Mouse (Mus musculus): ENCODE results near the gene Tmem108.

Gene Tmem108

DNA sequence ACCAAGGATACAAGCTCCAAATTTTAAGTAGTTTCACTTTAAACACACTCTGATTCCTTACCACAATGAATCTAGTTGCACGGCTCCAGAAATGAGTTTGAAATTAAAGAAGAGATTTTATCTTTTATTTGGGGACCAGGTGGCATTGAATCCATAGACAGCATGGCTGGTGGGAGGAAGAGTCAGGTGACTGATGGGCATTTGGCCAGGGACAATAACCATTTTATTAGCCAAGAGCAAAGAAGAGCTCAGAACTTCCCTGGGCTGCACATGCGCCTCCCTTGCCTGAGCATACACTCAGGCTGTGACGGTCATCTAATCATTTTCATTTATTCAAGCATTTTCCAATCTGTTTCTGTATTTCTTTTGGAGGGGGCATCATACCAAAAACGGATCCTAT lies 135.5 kb downstream of the Tmem108 start:
- peak; percentile 50 for DNase-seq

DNA sequence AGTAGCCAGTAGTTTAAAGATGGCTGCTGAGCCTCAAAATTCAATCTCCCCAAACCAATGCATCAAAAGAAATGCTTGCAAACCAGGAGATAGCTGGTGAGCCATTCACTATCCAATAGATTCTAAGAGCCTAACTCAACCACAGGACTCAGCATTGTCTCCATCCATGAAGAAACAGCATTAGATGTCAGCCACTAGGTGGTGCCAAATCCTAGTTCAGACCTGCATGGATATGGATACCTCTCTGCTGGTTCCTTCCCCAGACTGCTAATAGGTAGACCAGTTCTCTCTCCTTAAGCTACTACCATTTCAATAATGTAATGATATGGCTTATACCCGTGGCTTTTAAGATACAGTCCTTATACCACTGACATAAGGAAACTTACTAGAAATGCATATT lies 137.0 kb downstream of the Tmem108 start:
- DNase-seq = peak; percentile 87

DNA sequence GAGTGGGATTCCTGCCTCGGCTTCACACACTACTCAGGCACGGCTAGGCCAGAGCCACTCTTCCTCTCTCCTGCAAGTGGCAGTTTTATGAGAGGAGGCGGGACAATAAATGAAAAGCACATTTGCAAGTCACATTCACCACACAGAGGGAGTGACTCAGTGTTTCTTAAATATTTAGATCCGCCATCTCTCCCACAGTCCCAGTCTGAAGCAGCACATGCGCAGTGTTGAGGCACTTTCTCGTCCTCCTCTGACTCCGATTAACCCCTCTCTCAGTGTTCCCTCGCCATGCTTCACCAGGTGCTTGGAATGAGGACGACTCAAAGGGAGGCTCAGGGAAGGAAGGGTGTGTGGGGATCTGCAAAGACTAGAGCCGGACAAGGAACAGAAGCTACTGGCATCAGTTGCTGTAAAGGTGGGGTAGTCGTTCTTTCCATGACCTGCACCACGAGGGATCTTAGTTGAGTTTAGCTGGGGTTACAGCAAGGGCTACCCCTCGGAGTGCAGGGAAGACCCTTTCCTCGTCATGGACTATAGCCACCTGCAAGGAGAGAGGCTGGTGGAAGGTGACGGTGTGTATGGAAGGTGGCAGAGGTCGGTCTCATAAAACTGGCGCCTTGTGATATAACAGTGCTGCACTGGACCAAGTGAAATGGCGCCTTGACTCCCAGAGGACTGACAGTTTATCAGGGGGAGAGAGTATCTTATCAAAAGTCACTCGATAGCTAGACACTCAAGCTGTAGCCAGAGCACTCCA lies 137.9 kb downstream of the Tmem108 start:
- DNase-seq = peak; percentile 79

DNA sequence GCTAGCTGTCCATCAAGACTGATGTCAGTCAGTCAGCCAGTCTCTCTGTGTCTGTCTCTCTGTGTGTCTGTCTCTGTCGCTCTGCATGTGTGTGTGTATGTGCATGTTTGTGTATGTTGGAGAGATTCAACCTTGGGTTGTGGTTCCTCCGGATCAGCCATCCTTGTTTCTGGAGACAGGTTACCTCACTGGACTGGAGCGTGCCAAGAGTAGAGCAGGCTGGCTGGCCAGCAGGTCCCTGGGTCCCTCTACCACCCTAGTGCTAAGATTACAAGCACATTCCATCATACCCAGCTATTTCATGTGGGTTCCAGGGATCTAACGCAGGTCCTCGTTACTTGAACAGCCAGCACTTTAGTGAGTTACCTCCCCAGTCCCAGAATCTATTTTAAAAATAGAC lies 138.6 kb downstream of the Tmem108 start:
- DNase-seq = peak; percentile 79

DNA sequence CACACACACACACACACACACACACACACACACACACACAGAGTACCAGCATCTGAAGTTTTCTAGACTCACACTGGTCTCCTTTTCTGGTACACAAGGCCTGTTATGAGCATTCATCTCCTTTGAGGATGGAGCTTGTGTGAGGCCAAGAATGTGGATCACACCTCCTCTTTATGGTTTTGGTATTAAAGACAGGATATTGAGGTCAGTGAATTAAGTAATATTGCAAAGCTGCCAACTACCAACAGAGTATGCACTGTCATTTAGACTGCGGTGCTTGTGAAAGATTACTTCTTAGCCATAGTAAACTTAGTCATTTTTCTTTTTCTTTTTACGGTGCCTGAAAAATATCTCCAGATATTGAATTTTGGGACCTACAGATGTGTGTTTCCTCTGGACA lies 139.8 kb downstream of the Tmem108 start:
- no peak for DNase-seq

DNA sequence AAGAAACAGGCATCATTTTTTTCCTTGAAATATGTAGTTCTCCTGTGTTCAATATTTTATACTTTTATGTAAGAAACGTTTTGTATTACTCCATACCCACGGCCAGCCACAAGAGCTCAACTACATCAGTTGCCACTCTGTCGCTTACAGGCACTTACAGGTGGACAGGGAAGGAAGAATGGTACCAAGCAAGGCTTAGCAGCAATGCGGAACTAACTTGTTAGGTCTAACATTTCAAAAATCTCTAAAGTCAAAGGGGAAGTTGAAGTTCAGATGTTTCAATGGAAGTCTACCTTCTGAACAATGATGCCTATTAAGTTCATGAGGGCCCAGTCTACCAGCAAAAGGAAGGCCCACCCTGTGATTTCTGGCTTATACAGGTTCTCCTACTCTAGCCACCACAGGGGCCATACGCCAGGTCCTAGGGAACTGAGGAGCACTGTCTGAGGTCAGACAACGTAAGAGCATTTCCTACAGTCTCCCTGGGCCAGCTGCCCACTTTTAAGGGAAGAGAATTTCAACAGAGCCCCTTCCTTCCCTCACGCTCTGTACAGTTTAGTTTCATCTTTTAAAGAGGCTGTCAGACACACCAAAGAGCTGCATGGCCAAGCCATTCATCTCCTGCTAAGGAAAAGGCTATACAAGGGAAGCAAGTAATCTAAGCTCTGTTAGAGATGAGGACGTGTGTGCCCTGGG lies 141.0 kb downstream of the Tmem108 start:
- peak; percentile 79 for DNase-seq

DNA sequence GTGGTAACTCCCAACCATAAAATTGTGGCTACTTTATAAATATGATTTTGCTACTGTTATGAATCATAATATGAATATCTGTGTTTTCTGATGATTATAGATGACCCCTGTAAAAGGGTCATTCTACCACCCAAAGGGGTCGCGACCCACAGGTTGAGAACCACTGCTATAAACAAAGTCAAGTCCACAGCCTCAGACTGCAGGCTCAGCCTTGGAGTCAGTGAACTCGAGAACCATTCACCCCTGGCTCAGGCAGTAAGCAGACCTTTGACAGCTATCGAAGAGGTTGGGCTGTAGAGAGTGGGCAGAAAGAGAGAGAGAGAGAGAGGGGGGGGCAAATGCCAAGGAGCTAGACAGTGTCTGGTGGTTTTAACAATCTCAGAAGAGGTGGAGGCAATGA lies 147.4 kb downstream of the Tmem108 start:
- DNase-seq = peak; percentile 31

DNA sequence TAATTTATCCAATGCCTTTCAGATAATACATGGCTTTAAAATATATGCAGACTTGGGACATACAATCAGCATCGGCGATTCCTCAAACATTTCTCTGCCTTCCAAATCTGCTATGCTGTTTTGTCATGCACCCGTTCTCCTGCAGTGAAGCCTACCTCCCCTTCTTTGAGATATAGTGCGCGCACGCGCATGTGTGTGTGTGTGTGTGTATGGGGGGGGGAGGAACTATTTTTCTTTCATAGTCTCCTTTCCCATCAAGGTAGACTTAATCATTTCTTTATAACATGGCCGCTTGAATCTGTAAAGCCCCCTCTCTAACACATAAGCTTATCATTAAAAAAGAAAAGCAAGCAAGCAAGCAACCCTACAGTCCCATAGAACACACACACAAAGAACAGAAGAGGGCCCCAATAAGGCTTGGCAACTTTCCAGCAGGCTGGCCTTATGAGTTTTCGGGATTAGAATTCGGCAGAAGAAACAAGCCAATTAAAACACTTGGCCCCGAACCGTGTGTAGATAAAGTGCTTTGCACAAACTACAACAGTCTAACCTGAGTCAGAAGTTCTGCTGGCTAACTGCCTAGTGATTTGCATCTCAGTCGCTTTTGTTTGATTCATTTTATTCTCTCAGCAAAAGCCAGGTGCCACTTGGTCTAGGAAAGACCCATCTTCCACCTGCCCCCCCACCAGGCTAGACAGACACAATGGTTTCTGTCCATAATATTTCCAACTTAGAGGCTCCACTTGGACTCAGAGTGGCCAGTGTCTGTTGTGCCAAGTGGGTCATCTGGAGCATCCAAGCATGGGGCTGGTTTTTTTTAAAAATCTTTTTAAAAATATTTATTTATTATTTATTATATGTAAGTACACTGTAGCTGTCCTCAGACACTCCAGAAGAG lies 153.2 kb downstream of the Tmem108 start:
- DNase-seq = peak; percentile 70

DNA sequence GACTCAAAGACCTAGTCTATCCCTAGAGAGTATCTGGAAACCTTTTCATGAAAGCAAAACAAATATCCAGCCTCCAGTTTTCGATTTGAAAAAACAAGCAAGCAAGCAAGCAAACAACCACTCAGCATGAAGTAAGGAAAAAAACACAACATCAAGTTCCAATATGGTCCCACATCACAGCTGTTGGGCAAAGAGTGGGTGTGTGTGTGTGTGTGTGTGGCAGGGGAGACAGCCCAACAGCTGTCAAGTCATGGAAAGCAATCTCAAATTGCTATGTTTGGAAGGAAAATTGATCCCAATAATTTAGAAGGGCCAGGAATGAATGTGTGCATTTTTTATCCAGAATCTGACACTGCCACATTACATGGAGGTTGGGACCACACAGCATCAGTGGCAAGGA lies 155.6 kb downstream of the Tmem108 start:
- DNase-seq = no peak

DNA sequence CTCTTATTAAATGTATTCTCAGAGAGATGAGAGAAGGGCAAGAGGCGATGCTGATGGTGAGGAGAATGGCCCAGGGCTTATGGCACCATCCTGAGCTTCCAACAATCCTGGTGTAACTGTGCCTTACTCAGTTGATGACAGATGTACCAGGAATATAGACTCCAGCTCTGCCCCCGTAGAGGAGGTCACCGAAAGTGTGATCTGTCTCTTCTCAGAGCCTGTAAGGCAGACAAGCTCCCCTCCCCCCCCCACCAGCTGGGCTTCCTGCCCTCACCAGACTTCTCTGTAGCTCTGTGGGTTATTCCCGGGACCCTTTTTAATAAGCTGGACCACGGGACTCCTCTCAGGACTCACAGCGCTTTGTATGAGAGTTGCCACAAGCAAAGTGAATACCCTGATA lies 157.8 kb downstream of the Tmem108 start:
- peak; percentile 85 for DNase-seq

DNA sequence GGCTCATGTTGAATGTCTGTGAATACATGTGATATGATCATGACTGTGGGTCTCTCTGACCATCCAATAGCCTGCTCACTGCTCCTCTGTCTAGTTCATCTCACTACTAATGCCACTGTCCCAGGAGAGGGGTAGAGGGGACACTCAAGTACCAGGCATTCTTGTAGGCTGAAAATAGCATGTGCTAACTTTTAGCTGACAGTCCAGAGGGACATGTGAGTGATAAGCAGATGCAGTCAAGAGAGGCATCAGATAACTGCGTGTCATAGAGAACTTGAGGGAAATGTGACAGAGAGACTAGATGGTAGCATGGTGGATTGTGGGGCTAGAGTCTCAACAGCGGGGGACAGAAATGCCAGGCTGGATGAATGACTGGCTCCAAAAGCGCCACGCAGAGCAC lies 159.8 kb downstream of the Tmem108 start:
- DNase-seq = peak; percentile 92

DNA sequence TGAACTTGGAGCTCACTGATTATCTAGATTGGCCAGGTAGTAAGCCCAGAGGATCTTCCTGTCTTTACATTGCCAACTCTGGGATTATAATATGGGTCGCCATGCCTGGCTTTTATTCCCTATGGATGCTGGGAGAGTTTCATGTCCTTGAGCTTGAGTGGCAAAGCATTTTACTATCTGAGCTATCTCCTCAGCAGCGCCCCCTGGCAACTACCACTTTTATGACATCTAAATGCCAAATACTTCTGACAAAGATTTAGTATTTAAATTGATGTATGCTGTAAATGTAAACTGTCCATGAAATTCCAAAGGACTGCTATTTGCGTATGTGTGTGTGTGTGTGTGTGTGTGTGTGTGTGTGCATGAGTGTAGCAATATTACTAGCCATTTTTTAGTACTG lies 160.8 kb downstream of the Tmem108 start:
- DNase-seq = no peak

DNA sequence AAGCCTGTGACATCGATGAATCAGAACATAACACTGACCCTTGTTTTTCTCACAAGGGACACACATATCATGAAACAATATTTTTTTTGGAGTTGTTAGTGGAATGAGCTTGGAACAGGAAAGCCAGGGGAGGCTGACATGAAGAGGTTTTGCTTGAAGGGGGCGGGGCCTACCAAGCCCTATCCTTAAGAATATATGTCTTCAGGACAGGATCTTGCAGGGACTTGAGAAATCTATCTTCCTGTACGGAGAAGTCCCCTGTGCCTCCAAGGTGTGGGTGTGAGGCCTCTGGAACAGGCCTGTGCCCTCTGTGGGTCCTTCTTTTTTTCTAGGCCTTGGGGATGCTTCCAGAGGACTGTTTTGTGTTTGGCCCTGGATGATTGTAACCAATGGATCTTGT lies 161.7 kb downstream of the Tmem108 start:
- DNase-seq = peak; percentile 94

DNA sequence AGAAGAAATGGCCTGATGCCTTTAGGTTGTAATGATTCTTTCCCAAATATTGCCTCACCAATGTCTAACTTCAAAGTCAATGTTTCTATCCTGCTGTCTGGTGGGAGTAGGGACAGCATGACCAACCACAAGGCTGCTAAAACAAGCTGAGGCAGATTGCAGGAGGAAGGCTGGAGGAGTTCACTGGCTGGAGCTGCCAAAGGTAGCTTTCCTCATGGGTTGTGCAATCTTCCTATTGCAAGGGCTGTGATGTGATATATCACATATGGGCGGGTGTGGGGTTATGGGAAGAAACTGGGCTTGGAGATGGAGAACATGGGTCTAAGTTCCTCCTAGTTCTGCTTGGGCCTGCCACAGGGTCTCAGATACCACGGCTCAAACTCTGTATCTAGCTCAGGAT lies 163.8 kb downstream of the Tmem108 start:
- DNase-seq = no peak

DNA sequence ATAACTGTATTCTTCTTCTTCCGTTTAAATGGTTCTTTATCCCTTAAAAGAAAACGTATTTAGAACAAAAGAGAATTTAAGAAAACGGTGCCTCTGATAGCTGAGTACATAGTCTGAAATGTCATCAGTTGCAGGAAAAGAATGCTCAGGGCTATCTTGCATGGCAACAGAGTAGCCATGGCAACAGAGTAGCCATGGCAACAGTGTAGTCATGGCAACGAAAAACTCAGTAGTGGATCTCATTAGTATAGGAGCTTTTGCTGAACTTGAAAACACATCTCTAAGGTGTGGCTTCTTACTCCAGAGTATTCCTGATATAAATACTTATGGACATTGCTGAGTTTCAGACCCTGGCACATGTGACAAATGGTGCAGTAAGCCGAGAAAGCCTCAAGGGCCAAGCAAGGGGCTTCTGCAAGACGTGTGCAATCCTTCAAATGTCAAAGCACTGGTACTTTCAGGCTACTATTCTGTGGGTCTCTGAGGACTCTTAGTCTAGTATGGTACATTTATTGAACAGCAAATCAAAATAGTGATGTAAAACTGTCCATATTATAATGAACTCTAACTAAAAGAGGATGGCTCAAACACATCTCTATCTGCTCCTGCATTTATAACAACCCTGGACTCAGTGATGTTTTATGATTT lies 166.3 kb downstream of the Tmem108 start:
- DNase-seq = no peak

DNA sequence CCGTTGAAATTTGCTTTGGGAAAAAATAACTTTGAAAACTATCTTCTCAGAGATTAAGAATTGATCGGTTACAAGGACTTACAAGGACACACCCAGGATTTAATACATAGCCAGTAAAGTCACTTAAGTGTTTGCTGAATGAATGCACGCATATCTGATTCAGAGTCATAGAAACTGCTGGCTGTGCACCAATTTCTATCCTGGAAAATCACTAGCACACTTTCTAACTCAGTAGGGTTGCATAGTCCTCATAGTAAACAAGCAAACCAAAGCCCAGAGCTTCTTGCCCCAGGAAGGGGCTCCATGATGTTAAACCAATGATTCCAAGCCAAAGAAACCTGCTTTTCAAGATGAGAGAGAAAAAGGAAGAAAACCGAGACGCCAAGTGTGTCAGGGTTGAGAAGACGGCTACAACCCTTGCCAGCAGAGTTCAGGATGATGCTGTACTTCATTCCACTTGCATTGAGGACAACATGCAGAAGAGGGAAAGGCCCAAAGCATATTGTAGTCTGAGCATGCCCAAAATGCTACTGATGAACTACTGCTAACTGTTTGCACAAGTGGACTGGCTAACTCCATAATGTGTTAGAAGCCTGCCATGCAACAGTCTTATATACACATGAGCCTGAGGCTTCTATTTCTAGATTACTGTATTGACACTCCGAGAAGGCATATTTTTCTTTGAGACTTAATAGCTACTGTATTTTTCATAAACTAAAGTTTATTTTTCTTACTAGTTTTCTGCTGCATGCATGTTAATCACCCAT lies 167.0 kb downstream of the Tmem108 start:
- peak; percentile 27 for DNase-seq

DNA sequence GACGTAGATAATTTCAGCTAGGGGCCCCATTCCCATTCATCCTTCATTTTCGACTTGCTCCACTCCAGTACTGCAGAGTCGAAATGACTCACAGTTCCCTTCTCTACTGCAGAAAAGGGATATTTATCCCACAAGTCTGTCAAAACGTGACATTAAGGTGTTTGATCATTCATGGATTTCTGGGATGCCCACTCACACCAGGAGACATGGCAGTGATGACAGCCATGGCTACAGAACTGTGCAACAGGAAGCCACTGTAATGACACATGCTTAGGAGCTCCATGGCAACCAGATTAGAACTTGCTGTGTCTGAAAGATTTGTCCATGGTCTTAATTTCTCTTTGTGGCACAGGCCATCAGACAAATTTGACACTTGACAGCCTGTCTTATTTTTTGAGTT lies 168.6 kb downstream of the Tmem108 start:
- DNase-seq = peak; percentile 56

DNA sequence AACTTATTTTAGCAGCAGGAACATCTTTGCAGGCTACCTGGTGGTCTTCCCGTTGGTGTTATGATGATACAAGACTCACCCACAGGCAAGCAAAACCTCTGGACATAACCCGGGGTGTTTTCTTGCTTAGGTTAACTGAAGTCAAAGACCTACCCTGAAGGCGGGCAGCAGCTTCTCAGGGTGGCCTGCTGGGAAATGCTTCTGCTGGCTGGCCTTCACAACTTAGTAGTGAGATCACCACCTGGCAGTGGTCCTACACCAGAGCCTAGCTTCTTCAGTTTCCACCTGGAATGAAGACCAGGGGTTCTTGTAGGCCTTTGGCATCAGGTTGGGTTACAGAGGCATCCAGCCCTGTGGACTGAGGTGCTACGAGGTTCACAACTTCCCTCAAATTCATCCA lies 169.7 kb downstream of the Tmem108 start:
- DNase-seq = peak; percentile 76

DNA sequence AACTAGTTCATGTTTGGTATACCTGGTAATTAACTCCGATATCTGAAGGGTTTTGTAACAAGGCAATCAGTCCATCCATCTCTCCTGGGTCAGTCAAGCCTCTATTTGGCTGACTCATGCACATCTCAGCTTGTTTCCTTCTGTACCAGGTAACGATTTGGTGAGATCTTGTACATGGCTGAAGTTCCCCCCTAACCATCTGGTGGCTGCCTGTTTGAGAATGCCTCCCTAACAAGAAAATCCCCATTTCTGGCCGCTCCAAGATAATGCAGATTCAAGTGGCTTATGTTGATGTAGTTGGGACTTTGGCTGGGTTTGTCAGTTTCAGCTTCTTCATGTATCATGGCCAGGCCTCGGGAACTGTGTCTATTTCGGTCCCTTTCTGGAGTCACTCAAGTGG lies 170.8 kb downstream of the Tmem108 start:
- no peak for DNase-seq

DNA sequence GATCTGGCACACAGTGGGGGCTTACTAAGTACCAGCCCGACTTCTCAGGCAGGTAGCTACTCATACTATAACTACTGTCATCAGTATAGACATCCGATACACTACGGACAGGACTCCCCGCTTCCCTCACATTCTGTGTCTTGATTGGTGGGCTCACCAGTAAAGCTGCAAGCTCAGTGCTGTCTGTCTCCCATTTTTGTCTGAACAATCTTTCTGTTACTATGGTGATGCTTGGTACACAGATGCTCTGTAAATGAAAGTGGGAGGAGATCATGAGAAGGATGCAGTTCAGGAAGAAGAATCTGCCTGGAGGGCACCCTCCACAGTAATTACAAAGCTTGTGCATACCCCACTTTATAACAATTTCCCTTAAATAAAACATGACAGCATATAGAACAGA lies 176.8 kb downstream of the Tmem108 start:
- DNase-seq = no peak

DNA sequence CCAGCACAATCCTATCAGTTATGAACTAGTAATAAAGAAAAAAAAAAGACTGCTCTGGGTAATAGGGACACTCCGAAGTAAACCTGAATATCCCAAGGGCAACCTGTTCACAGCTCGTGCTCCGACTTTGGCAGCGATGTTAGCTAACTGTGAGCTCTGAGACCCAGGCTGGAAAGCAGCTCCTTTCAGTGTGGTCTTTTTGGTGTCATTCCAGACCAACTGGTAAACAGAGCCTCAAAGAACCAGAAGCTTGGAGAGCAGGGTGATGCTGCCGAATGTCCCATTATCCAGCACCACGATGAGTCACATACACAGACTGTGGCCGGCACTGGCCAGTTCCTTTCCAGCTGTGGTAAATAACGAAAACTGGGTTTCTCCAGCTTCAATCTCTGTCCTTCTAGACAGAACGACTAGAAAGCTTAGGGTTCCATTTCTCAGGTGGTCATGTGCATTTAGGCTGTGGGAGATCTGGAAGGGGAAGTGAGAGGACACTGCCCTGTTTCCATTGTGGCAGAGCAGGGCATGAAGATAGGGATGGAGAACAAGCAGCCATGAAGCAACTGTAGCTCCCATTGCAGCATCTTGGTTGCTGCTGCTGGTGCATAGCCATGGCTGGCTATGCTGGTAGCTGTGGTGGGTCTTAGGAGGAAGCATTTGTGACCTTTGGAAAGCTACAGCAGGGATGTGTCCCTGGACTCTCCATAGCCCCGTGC lies 179.2 kb downstream of the Tmem108 start:
- no peak for DNase-seq

DNA sequence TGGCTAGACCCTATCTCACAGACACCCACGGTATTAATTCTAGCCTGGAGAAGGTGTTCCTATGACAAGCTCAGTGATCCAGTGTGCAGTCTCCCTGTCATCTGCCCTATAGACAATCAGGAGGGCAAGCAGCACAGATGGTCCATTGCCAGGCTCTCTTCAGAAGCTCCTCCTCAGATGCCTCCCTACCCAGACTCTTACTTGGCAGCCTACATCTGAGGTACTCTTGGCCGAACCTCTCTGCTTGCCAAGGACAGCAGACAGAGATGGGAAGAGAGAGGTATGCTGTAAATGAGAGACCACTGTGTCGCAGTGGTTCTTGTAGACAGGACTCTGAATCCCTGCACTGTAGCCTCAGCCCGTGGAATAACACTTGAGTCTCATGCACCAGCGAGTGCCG lies 181.0 kb downstream of the Tmem108 start:
- DNase-seq = peak; percentile 91
